Mouse (Mus musculus) midbrain, embryonic 10.5 days (tissue): Measurements from ENCODE around the gene Gstm7. TPM values are rescaled to one million over a fixed set of nuclear protein-coding genes. Genes with fewer than 3 reads are reported as not detected.
"Not testable (repeated sequence)": the region's sequence is repeated elsewhere in the genome, so short reads cannot be mapped to it uniquely, and the experiment has no call there.

Source experiments
- DNase-seq: peaks from one replicate; pipeline ENCODE4 v3.0.0-alpha.2; 2017; ENCODE audit warnings: low spot score
- H3K27ac ChIP-seq: fragments of 300-500 bp; sonication (generic); replicated peaks from 2 replicates; pipeline ENCODE4 v1.5.1; 2016; ENCODE audit warnings: mild to moderate bottlenecking
- H3K27me3 ChIP-seq: fragments of 300-500 bp; sonication (generic); 2 replicates; pipeline ENCODE4 v1.6.1; 2016; ENCODE audit warnings: low read depth, mild to moderate bottlenecking; ENCODE audit not compliant: poor library complexity, severe bottlenecking
- H3K36me3 ChIP-seq: fragments of 300-500 bp; sonication (generic); 2 replicates; pipeline ENCODE4 v1.6.1; 2016; ENCODE audit warnings: mild to moderate bottlenecking, moderate library complexity
- H3K4me1 ChIP-seq: fragments of 300-500 bp; sonication (generic); 2 replicates; pipeline ENCODE4 v1.6.1; 2016
- H3K4me3 ChIP-seq: fragments of 300-500 bp; sonication (generic); 2 replicates; pipeline ENCODE4 v1.5.1; 2016; ENCODE audit warnings: mild to moderate bottlenecking, moderate library complexity
- H3K9me3 ChIP-seq: fragments of 300-500 bp; sonication (generic); replicated peaks from 2 replicates; pipeline ENCODE4 v1.6.1; 2016; ENCODE audit warnings: mild to moderate bottlenecking
- WGBS: fragments of 180-500 bp; shearing (Covaris S2); methylation state at CpG from one replicate; pipeline ENCODE4 v1.1.7; 2016; 5-methylcytosine and 5-hydroxymethylcytosine counted together
- polyA plus RNA-seq: library from polyadenylated mRNA; unstranded; fragments of >200 nt; fragmentation: Nextera tagmentation; extraction: Ambion mirVana; gene quantifications from 2 replicates; pipeline ENCODE4 v1.2.1, GENCODE M21; 2016

Gstm7 gene
- polyA plus RNA-seq, 1 experiment from 2014 or later, result 20.6 TPM

- no peaks in the 10 kb centered on the region for H3K36me3 ChIP-seq
- H3K9me3 ChIP-seq, result no peaks in the 10 kb centered on the region
- no peak overlapping the region for H3K27ac ChIP-seq
- peaks cover 5% of the 10 kb centered on the region; the same call in 1 of the 2 replicates for H3K4me1 ChIP-seq
- WGBS, result 24% methylated on average over 6 of the region's 6 CpGs
- no peak overlapping the region for H3K4me3 ChIP-seq
- H3K27me3 ChIP-seq, result no peaks in the 10 kb centered on the region
- DNase-seq, result peak; percentile 34
These were observed 21.7 kb upstream of the Gstm7 start for GRCm38 (mm10) chr3:107953328-107953755.

- Histone ChIP-seq H3K27ac (no peak overlapping the region), H3K4me1 (peaks cover 5% of the 10 kb centered on the region; the same call in 1 of the 2 replicates), H3K4me3 (no peak overlapping the region), H3K9me3 (no peaks in the 10 kb centered on the region), H3K36me3 (no peaks in the 10 kb centered on the region), H3K27me3 (no peaks in the 10 kb centered on the region)
- WGBS, result 87% methylated on average over 11 of the region's 11 CpGs
- no peak for DNase-seq
These were observed 18.9 kb upstream of the Gstm7 start for GRCm38 (mm10) chr3:107950531-107950930.

- not testable (repeated sequence) for DNase-seq, H3K36me3 ChIP-seq, H3K27ac ChIP-seq, H3K4me1 ChIP-seq, H3K27me3 ChIP-seq, H3K9me3 ChIP-seq, H3K4me3 ChIP-seq
- 93% methylated on average over 1 of the region's 1 CpGs for WGBS
These were observed 17.8 kb upstream of the Gstm7 start for GRCm38 (mm10) chr3:107949461-107949860.

GRCm38 (mm10) chr3:107945729-107946128 is 14.1 kb upstream of the Gstm7 start:
- no peaks in the 10 kb centered on the region for H3K27me3 ChIP-seq
- H3K27ac ChIP-seq, result no peak overlapping the region
- H3K36me3 ChIP-seq, result no peaks in the 10 kb centered on the region
- no peak overlapping the region for H3K4me3 ChIP-seq
- H3K9me3 ChIP-seq, result no peaks in the 10 kb centered on the region
- DNase-seq, result no peak
- 48% methylated on average over 4 of the region's 4 CpGs for WGBS
- peaks cover 10% of the 10 kb centered on the region for H3K4me1 ChIP-seq

- Histone ChIP-seq H3K9me3 (no peaks in the 10 kb centered on the region), H3K4me1 (peaks cover 22% of the 10 kb centered on the region), H3K27me3 (no peaks in the 10 kb centered on the region), H3K4me3 (peak within 1 kb of the TSS; percentile 41), H3K36me3 (no peaks in the 10 kb centered on the region), H3K27ac (peak within 1 kb of the TSS; percentile 53)
- peak; percentile 62 for DNase-seq
- 15% methylated on average over 20 of the region's 20 CpGs for WGBS
These were observed 11.8 kb upstream of the Gstm7 start, which contains the start of gene Gstm6 for GRCm38 (mm10) chr3:107943239-107943990. Gstm6 (minus strand) TSS chr3:107943749.

- Histone ChIP-seq H3K27ac (no peak overlapping the region), H3K4me3 (no peak overlapping the region), H3K9me3 (no peaks in the 10 kb centered on the region), H3K4me1 (peaks cover 22% of the 10 kb centered on the region), H3K36me3 (no peaks in the 10 kb centered on the region), H3K27me3 (no peaks in the 10 kb centered on the region)
- WGBS, result 86% methylated on average over 4 of the region's 4 CpGs
- no peak for DNase-seq
These were observed 9.6 kb upstream of the Gstm7 start for GRCm38 (mm10) chr3:107941261-107941660.

GRCm38 (mm10) chr3:107940524-107940923 is 8.9 kb upstream of the Gstm7 start:
- 85% methylated on average over 7 of the region's 7 CpGs for WGBS
- Histone ChIP-seq H3K27me3 (no peaks in the 10 kb centered on the region), H3K4me1 (peaks cover 22% of the 10 kb centered on the region), H3K9me3 (no peaks in the 10 kb centered on the region), H3K27ac (no peak overlapping the region), H3K36me3 (no peaks in the 10 kb centered on the region), H3K4me3 (no peak overlapping the region)
- no peak for DNase-seq

- 79% methylated on average over 4 of the region's 4 CpGs for WGBS
- H3K27me3 ChIP-seq, result no peaks in the 10 kb centered on the region
- H3K4me1 ChIP-seq, result peaks cover 22% of the 10 kb centered on the region
- no peak for DNase-seq
- H3K9me3 ChIP-seq, result no peaks in the 10 kb centered on the region
- H3K4me3 ChIP-seq, result no peak overlapping the region
- peak overlapping the region; percentile 19; the same call in 1 of the 2 replicates for H3K27ac ChIP-seq
- no peaks in the 10 kb centered on the region for H3K36me3 ChIP-seq
These were observed 8.2 kb upstream of the Gstm7 start for GRCm38 (mm10) chr3:107939830-107940229.

GRCm38 (mm10) chr3:107939403-107939802 is 7.8 kb upstream of the Gstm7 start:
- H3K27ac ChIP-seq, result peak overlapping the region; percentile 19; the same call in 1 of the 2 replicates

GRCm38 (mm10) chr3:107935888-107936287 is 4.3 kb upstream of the Gstm7 start:
- Histone ChIP-seq H3K4me3 (no peak overlapping the region), H3K27ac (no peak overlapping the region), H3K4me1 (peaks cover 29% of the 10 kb centered on the region), H3K36me3 (no peaks in the 10 kb centered on the region), H3K9me3 (no peaks in the 10 kb centered on the region), H3K27me3 (peaks cover 5% of the 10 kb centered on the region; the same call in 1 of the 2 replicates)
- no peak for DNase-seq
- WGBS, result 62% methylated on average over 3 of the region's 3 CpGs

More at GRCm38 (mm10) chr3:107939403-107939802, 7.8 kb upstream of the Gstm7 start:
- Histone ChIP-seq H3K4me3 (no peak overlapping the region), H3K9me3 (no peaks in the 10 kb centered on the region), H3K27me3 (no peaks in the 10 kb centered on the region), H3K4me1 (peaks cover 22% of the 10 kb centered on the region), H3K36me3 (no peaks in the 10 kb centered on the region)
- 48% methylated on average over 3 of the region's 3 CpGs for WGBS
- DNase-seq, result peak; percentile 52

- H3K27ac ChIP-seq, result no peak overlapping the region
- no peak for DNase-seq
- 85% methylated on average over 3 of the region's 3 CpGs for WGBS
- no peak overlapping the region for H3K4me3 ChIP-seq
- no peaks in the 10 kb centered on the region for H3K36me3 ChIP-seq
- H3K27me3 ChIP-seq, result peaks cover 5% of the 10 kb centered on the region; the same call in 1 of the 2 replicates
- no peaks in the 10 kb centered on the region for H3K9me3 ChIP-seq
- peaks cover 31% of the 10 kb centered on the region for H3K4me1 ChIP-seq
These were observed 3.7 kb upstream of the Gstm7 start for GRCm38 (mm10) chr3:107935268-107935667.

GRCm38 (mm10) chr3:107932128-107932527 is 511 bp upstream of the Gstm7 start:
- peaks cover 5% of the 10 kb centered on the region; the same call in 1 of the 2 replicates for H3K27me3 ChIP-seq
- H3K27ac ChIP-seq, result 0 out of 2 replicates have a peak overlapping the region, but pooled peaks have one; percentile 3
- WGBS, result 88% methylated on average over 6 of the region's 6 CpGs

GRCm38 (mm10) chr3:107931134-107931533 is 483 bp downstream of the Gstm7 start:
- Histone ChIP-seq H3K4me1 (peaks cover 28% of the 10 kb centered on the region), H3K36me3 (no peaks in the 10 kb centered on the region), H3K9me3 (no peaks in the 10 kb centered on the region), H3K27me3 (peaks cover 5% of the 10 kb centered on the region; the same call in 1 of the 2 replicates), H3K4me3 (peak overlapping the region; percentile 45), H3K27ac (peak overlapping the region; percentile 83)
- no peak for DNase-seq
- WGBS, result 68% methylated on average over 2 of the region's 2 CpGs

More at GRCm38 (mm10) chr3:107932128-107932527, 511 bp upstream of the Gstm7 start:
- peaks cover 28% of the 10 kb centered on the region for H3K4me1 ChIP-seq
- no peak overlapping the region for H3K4me3 ChIP-seq
- H3K9me3 ChIP-seq, result no peaks in the 10 kb centered on the region
- no peaks in the 10 kb centered on the region for H3K36me3 ChIP-seq
- no peak for DNase-seq
